Mouse (Mus musculus): ENCODE results near the gene Fbxl16. TPM values are rescaled to one million over a fixed set of nuclear protein-coding genes. Genes with fewer than 3 reads are reported as not detected.

The Fbxl16 gene
- polyA plus RNA-seq, 1 experiment from 2014 or later: 0.43 TPM

- peak overlapping the region; percentile 71 for H3K27ac ChIP-seq (ENCODE audit: low read length)
- H3K4me2 ChIP-seq (replicated peaks; ENCODE audit: low read depth, low read length): peak overlapping the region; percentile 92
- H3K9ac ChIP-seq (replicated peaks; ENCODE audit: low read depth): peak overlapping the region; percentile 55
- 11% methylated on average over 6 of the region's 6 CpGs for WGBS
- H3K36me3 ChIP-seq (ENCODE audit: insufficient read depth, low read length): no peaks in the 10 kb centered on the region
- H3K4me3 ChIP-seq (ENCODE audit: low read depth, low read length): peak overlapping the region; percentile 58
- DNase-seq (ENCODE audit: low spot score) (no peak), ATAC-seq (no peak; the same call in 1 of the 2 replicates)
- H3K9me3 ChIP-seq (ENCODE audit: low read length): no peaks in the 10 kb centered on the region
- TF ChIP-seq EP300 (IDR thresholded peaks at IDR 0.05): no peak
- no peak for TF ChIP-seq CTCF (IDR thresholded peaks at IDR 0.05)
- no peaks in the 10 kb centered on the region for H3K27me3 ChIP-seq (replicated peaks; ENCODE audit: insufficient read depth, low read length)
- H3K4me1 ChIP-seq (ENCODE audit: insufficient read depth, low read depth, low read length): peaks cover 4% of the 10 kb centered on the region; the same call in 1 of the 2 replicates
These were observed 53.1 kb downstream of the Fbxl16 start for GRCm38 (mm10) chr17:25861704-25862612.

DNA sequence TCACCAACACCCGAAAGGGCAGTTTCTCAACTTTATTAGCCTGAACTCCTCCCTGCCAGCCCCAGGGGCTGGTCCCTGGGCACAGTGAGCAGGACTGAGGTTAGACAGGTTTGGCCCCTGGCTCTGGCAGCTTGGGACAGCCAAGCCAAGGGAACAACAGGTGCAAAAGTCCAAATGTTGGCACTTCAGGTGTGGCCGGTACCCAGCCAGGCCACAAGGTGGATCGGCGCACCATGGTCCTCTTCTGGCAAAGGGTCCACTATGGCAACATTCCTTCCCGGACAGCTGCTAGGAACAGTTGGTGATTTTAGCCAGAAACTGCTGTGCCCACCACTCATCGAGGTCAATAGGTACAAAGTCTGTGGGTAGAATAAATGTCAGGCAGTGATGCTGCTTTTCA, 54.8 kb downstream of the Fbxl16 start:
- Histone ChIP-seq H3K4me3 (ENCODE audit: low read depth, low read length) (no peak overlapping the region), H3K27me3 (replicated peaks; ENCODE audit: insufficient read depth, low read length) (no peaks in the 10 kb centered on the region), H3K9me3 (ENCODE audit: low read length) (no peaks in the 10 kb centered on the region), H3K27ac (ENCODE audit: low read length) (no peak overlapping the region), H3K4me2 (replicated peaks; ENCODE audit: low read depth, low read length) (no peak overlapping the region), H3K4me1 (ENCODE audit: insufficient read depth, low read depth, low read length) (peaks cover 4% of the 10 kb centered on the region; the same call in 1 of the 2 replicates), H3K36me3 (ENCODE audit: insufficient read depth, low read length) (no peaks in the 10 kb centered on the region), H3K9ac (replicated peaks; ENCODE audit: low read depth) (no peak overlapping the region)
- DNase-seq (ENCODE audit: low spot score) (no peak), ATAC-seq (no peak)
- WGBS: 84% methylated on average over 6 of the region's 6 CpGs
- TF ChIP-seq CTCF (IDR thresholded peaks at IDR 0.05): no peak
- TF ChIP-seq EP300 (IDR thresholded peaks at IDR 0.05): no peak

DNA sequence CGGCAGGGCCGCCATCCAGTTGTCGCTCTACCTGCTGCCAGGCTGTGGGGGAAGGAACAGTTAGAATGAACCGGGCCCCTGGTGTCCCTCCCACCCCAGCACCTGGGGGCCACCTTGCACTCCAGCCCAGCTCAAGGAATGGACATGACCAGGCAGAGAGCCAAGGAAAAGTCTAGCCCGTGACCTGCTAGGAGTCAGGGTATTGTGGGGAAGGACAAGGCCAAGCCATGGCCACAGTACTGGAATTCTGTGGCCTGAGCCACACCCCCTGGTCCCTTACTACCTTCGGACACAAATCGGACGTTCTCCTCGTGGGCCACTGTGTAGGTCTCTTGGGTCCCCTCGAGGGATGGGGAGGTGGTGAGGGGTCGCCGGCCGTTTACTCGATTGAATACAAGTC, 55.4 kb downstream of the Fbxl16 start:
- ATAC-seq: no peak
- no peak for DNase-seq (ENCODE audit: low spot score)
- no peaks in the 10 kb centered on the region for H3K9me3 ChIP-seq (ENCODE audit: low read length)
- H3K36me3 ChIP-seq (ENCODE audit: insufficient read depth, low read length): no peaks in the 10 kb centered on the region
- no peak for TF ChIP-seq EP300 (IDR thresholded peaks at IDR 0.05)
- no peak for TF ChIP-seq CTCF (IDR thresholded peaks at IDR 0.05)
- H3K4me1 ChIP-seq (ENCODE audit: insufficient read depth, low read depth, low read length): peaks cover 4% of the 10 kb centered on the region; the same call in 1 of the 2 replicates
- 91% methylated on average over 14 of the region's 14 CpGs for WGBS
- no peak overlapping the region for H3K4me2 ChIP-seq (replicated peaks; ENCODE audit: low read depth, low read length)
- no peak overlapping the region for H3K9ac ChIP-seq (replicated peaks; ENCODE audit: low read depth)
- H3K27me3 ChIP-seq (replicated peaks; ENCODE audit: insufficient read depth, low read length): no peaks in the 10 kb centered on the region
- H3K4me3 ChIP-seq (ENCODE audit: low read depth, low read length): no peak overlapping the region
- H3K27ac ChIP-seq (ENCODE audit: low read length): no peak overlapping the region

DNA sequence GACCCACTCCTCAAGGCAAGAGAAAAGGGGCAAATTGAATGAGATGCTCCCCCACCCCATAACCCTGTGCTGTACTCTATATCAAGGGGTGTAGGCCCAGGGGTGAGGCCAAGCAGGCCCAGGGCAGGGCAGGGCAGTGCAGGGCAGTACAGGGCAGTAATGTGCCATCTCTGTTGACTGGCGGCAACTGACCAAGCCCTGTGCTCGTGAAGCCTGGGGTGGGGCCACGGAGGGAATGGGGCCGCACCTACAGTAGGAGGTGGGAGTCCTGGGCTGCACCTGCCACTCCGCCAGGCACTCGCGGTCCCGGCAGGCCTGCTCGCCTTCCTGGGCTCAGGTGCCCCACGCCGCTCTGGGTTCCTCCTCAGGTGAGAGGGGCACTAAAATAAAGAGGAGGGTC, 56.4 kb downstream of the Fbxl16 start:
- H3K4me3 ChIP-seq (ENCODE audit: low read depth, low read length): no peak overlapping the region
- DNase-seq (ENCODE audit: low spot score) (no peak), ATAC-seq (no peak)
- H3K4me1 ChIP-seq (ENCODE audit: insufficient read depth, low read depth, low read length): peaks cover 4% of the 10 kb centered on the region; the same call in 1 of the 2 replicates
- no peak for TF ChIP-seq CTCF (IDR thresholded peaks at IDR 0.05)
- no peak for TF ChIP-seq EP300 (IDR thresholded peaks at IDR 0.05)
- WGBS: 84% methylated on average over 11 of the region's 11 CpGs
- H3K9me3 ChIP-seq (ENCODE audit: low read length): no peaks in the 10 kb centered on the region
- no peaks in the 10 kb centered on the region for H3K27me3 ChIP-seq (replicated peaks; ENCODE audit: insufficient read depth, low read length)
- no peak overlapping the region for H3K4me2 ChIP-seq (replicated peaks; ENCODE audit: low read depth, low read length)
- no peaks in the 10 kb centered on the region for H3K36me3 ChIP-seq (ENCODE audit: insufficient read depth, low read length)
- H3K27ac ChIP-seq (ENCODE audit: low read length): no peak overlapping the region
- no peak overlapping the region for H3K9ac ChIP-seq (replicated peaks; ENCODE audit: low read depth)

GRCm38 (mm10) chr17:25866172-25866571, 57.3 kb downstream of the Fbxl16 start:
- 84% methylated on average over 3 of the region's 3 CpGs for whole genome bisulfite sequencing
- H3K4me2 ChIP-seq (replicated peaks; ENCODE audit: low read depth, low read length): no peak overlapping the region

DNA sequence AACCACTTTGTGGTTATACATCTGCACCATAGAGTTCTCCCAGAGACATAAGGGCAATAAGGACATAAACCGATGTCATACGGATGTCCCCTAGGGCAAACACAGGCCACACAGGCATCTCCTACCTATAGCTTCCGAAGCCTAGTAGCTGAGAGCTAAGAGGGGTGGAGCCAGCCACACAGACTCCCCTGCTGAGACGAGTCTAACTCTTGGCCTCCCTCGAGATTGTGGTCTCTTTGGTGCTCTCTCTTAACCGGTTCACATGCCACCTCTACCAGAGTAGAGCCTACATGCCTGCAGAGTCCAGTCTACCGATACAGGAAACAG, 58.6 kb downstream of the Fbxl16 start:
- H3K27ac ChIP-seq (ENCODE audit: low read length): no peak overlapping the region
- 0 out of 2 replicates have a peak overlapping the region, but pooled peaks have one; percentile 19 for H3K9ac ChIP-seq (replicated peaks; ENCODE audit: low read depth)
- 9% methylated on average over 7 of the region's 7 CpGs for WGBS
- H3K9me3 ChIP-seq (ENCODE audit: low read length): no peaks in the 10 kb centered on the region
- peak; percentile 1; the same call in 1 of the 2 replicates for ATAC-seq
- H3K4me3 ChIP-seq (ENCODE audit: low read depth, low read length): no peak overlapping the region
- H3K4me1 ChIP-seq (ENCODE audit: insufficient read depth, low read depth, low read length): no peaks in the 10 kb centered on the region
- peak overlapping the region; percentile 98 for H3K4me2 ChIP-seq (replicated peaks; ENCODE audit: low read depth, low read length)
- TF ChIP-seq CTCF (IDR thresholded peaks at IDR 0.05) (no peak), EP300 (IDR thresholded peaks at IDR 0.05) (no peak)
- no peaks in the 10 kb centered on the region for H3K27me3 ChIP-seq (replicated peaks; ENCODE audit: insufficient read depth, low read length)
- H3K36me3 ChIP-seq (ENCODE audit: insufficient read depth, low read length): no peaks in the 10 kb centered on the region
- peak; percentile 35 for DNase-seq (ENCODE audit: low spot score)

More at GRCm38 (mm10) chr17:25866172-25866571, 57.3 kb downstream of the Fbxl16 start:
- DNase-seq (ENCODE audit: low spot score) (no peak), ATAC-seq (no peak)
- Histone ChIP-seq H3K4me3 (ENCODE audit: low read depth, low read length) (no peak overlapping the region), H3K36me3 (ENCODE audit: insufficient read depth, low read length) (no peaks in the 10 kb centered on the region), H3K27me3 (replicated peaks; ENCODE audit: insufficient read depth, low read length) (no peaks in the 10 kb centered on the region), H3K9me3 (ENCODE audit: low read length) (no peaks in the 10 kb centered on the region), H3K27ac (ENCODE audit: low read length) (no peak overlapping the region), H3K4me1 (ENCODE audit: insufficient read depth, low read depth, low read length) (no peaks in the 10 kb centered on the region; the same call in 1 of the 2 replicates), H3K9ac (replicated peaks; ENCODE audit: low read depth) (no peak overlapping the region)
- no peak for TF ChIP-seq EP300 (IDR thresholded peaks at IDR 0.05)
- TF ChIP-seq CTCF (IDR thresholded peaks at IDR 0.05): no peak

Data from lung, postnatal 0 days (tissue).